Mouse (Mus musculus): ENCODE results near the gene Odf4. TPM values are rescaled to one million over a fixed set of nuclear protein-coding genes. Genes with fewer than 3 reads are reported as not detected.
"Not testable (repeated sequence)": the region's sequence is repeated elsewhere in the genome, so short reads cannot be mapped to it uniquely, and the experiment has no call there.

Odf4 gene
- polyA plus RNA-seq (2014; fragmentation: Nextera tagmentation; extraction: Ambion mirVana): 0.23 TPM in 1 of 2 replicates, not detected in the other

DNA sequence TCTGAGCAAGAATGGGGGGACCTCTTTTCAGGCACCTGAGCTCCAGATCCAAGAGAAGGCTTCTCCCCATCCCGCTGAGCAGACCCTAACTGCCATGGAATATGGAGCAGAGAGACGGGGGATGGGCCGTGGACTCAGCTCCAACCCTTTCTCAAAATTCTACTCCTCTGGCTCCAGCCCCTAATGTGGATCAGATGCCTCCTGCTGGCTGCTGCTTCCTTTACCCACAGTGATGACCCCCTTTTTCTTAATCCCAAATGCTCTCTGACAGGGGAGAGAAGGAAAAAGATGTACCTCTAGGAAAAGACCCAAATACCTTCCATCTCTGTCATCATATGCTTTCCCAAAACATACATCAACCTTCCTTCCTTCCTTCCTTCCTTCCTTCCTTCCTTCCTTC, at the start of gene Odf4:
TSS of gene Odf4 (minus strand) at position 101 of the 400 bp plus-strand sequence.
- ATAC-seq (no peak), DNase-seq (ENCODE audit: low spot score) (no peak)
- H3K9me3 ChIP-seq (replicated peaks; ENCODE audit: control insufficient read depth, low read length): no peaks in the 10 kb centered on the region
- no peaks in the 10 kb centered on the region for H3K27me3 ChIP-seq (replicated peaks; ENCODE audit: control insufficient read depth, insufficient read depth, low read length)
- H3K4me1 ChIP-seq (ENCODE audit: control insufficient read depth, insufficient read depth, low read length): no peaks in the 10 kb centered on the region
- WGBS: 78% methylated on average over 3 of the region's 3 CpGs
- H3K36me3 ChIP-seq (ENCODE audit: control insufficient read depth, insufficient read depth, low read length): no peaks in the 10 kb centered on the region
- H3K27ac ChIP-seq (ENCODE audit: low read depth, low read length): no peak within 1 kb of the TSS
- H3K9ac ChIP-seq (ENCODE audit: low read length): no peak within 1 kb of the TSS
- no peak within 1 kb of the TSS for H3K4me2 ChIP-seq (ENCODE audit: low read length)
- H3K4me3 ChIP-seq (ENCODE audit: low read depth, low read length): no peak within 1 kb of the TSS

- H3K4me1 ChIP-seq (ENCODE audit: control insufficient read depth, insufficient read depth, low read length): no peaks in the 10 kb centered on the region
- H3K9ac ChIP-seq (ENCODE audit: low read length): no peak overlapping the region
- no peak overlapping the region for H3K4me2 ChIP-seq (ENCODE audit: low read length)
- no peak for ATAC-seq
- no peak overlapping the region for H3K27ac ChIP-seq (ENCODE audit: low read depth, low read length)
- no peak for DNase-seq (ENCODE audit: low spot score)
- no peaks in the 10 kb centered on the region for H3K27me3 ChIP-seq (replicated peaks; ENCODE audit: control insufficient read depth, insufficient read depth, low read length)
- no peak overlapping the region for H3K4me3 ChIP-seq (ENCODE audit: low read depth, low read length)
- 86% methylated on average over 1 of the region's 1 CpGs for WGBS
- no peaks in the 10 kb centered on the region for H3K36me3 ChIP-seq (ENCODE audit: control insufficient read depth, insufficient read depth, low read length)
- H3K9me3 ChIP-seq (replicated peaks; ENCODE audit: control insufficient read depth, low read length): no peaks in the 10 kb centered on the region
These were observed 48.7 kb upstream of the Odf4 start for GRCm38 (mm10) chr11:68975601-68976000.

DNA sequence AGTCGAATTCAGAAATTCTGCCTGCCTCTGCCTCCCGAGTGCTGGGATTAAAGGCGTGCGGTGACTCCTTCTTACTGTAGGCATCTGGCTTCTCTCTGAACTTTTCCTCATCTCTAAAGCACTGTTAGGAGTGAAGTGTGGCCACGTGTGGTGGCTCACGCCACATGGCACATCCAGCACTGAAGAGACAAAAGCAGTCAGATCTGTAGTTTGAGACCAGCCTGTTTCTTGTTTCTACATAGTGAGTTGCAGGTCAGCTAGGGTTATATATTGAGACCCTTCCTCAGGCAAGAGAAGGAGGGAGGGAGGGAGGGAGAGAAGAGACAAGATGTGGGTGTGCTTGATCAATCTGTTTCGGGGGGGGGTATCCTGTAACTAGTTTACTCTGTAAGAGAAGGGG, 48.2 kb upstream of the Odf4 start, which contains the start of gene Rangrf:
TSS of gene Rangrf (minus strand) at position 101 of the 400 bp plus-strand sequence.
- Histone ChIP-seq H3K9me3 (replicated peaks; ENCODE audit: control insufficient read depth, low read length) (no peaks in the 10 kb centered on the region), H3K9ac (ENCODE audit: low read length) (no peak within 1 kb of the TSS), H3K36me3 (ENCODE audit: control insufficient read depth, insufficient read depth, low read length) (no peaks in the 10 kb centered on the region), H3K4me1 (ENCODE audit: control insufficient read depth, insufficient read depth, low read length) (no peaks in the 10 kb centered on the region), H3K27ac (ENCODE audit: low read depth, low read length) (no peak within 1 kb of the TSS), H3K4me3 (ENCODE audit: low read depth, low read length) (peak within 1 kb of the TSS; percentile 36; the same call in 1 of the 2 replicates), H3K27me3 (replicated peaks; ENCODE audit: control insufficient read depth, insufficient read depth, low read length) (no peaks in the 10 kb centered on the region), H3K4me2 (ENCODE audit: low read length) (peak within 1 kb of the TSS; percentile 62)
- 84% methylated on average over 7 of the region's 7 CpGs for WGBS
- DNase-seq (ENCODE audit: low spot score) (no peak), ATAC-seq (no peak)

DNA sequence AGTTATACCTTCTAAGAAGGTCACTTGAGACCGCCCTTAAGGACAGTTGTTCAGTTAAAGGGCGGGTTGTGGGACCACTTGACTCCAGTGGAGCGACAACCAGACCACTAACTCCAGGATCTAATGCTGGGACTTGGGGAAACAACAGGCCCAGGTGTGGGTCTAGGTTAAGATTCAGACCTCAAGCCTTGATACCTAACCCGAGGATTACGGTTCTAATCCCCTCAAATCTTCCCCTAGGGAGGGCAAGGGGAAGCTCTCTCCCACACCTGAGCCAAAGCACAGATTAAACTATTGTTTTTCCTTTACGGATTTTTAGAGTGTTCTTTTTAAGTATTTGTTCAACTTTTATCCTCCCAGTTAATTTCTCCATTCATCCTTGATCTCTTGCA, 47.2 kb upstream of the Odf4 start:
- no peaks in the 10 kb centered on the region for H3K36me3 ChIP-seq (ENCODE audit: control insufficient read depth, insufficient read depth, low read length)

GRCm38 (mm10) chr11:68973250-68974058, 46.6 kb upstream of the Odf4 start:
- WGBS: under 1% methylated on average over 37 of the region's 38 CpGs
- H3K9me3 ChIP-seq (replicated peaks; ENCODE audit: control insufficient read depth, low read length); H3K4me1 ChIP-seq (ENCODE audit: control insufficient read depth, insufficient read depth, low read length); H3K27me3 ChIP-seq (replicated peaks; ENCODE audit: control insufficient read depth, insufficient read depth, low read length); H3K27ac ChIP-seq (ENCODE audit: low read depth, low read length); H3K36me3 ChIP-seq (ENCODE audit: control insufficient read depth, insufficient read depth, low read length): not testable (repeated sequence)
- peak; percentile 96 for ATAC-seq
- DNase-seq (ENCODE audit: low spot score): peak; percentile 89
- peak overlapping the region; percentile 62 for H3K4me2 ChIP-seq (ENCODE audit: low read length)
- peak overlapping the region; percentile 36 for H3K4me3 ChIP-seq (ENCODE audit: low read depth, low read length)
- peak overlapping the region; percentile 45; the same call in 1 of the 2 replicates for H3K9ac ChIP-seq (ENCODE audit: low read length)

More for the DNA sequence above, 47.2 kb upstream of the Odf4 start:
- no peaks in the 10 kb centered on the region for H3K27me3 ChIP-seq (replicated peaks; ENCODE audit: control insufficient read depth, insufficient read depth, low read length)
- H3K4me1 ChIP-seq (ENCODE audit: control insufficient read depth, insufficient read depth, low read length): no peaks in the 10 kb centered on the region
- no peak overlapping the region for H3K27ac ChIP-seq (ENCODE audit: low read depth, low read length)
- peak overlapping the region; percentile 62 for H3K4me2 ChIP-seq (ENCODE audit: low read length)
- DNase-seq (ENCODE audit: low spot score) (no peak), ATAC-seq (no peak)
- 18% methylated on average over 6 of the region's 6 CpGs for WGBS
- no peak overlapping the region for H3K9ac ChIP-seq (ENCODE audit: low read length)
- no peaks in the 10 kb centered on the region for H3K9me3 ChIP-seq (replicated peaks; ENCODE audit: control insufficient read depth, low read length)
- peak overlapping the region; percentile 36 for H3K4me3 ChIP-seq (ENCODE audit: low read depth, low read length)

DNA sequence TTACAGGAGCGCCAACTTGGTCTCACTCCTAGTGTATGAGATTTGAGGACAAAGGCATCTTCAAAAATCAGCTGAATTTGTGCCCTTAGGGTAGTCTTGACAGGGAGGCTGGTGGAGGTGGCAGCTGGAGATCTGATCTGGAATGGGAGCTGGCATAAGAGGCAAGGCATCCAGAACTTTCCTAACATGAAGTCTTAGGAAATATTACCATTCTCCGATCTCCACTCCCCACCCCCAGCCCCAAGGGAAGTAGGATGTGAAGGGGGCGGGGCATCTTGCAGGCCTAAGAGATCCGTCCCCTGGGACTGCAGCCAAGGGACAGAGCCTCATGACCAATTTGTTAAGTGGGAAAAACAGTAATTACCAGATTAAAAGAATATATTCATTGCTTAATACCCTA, 43.4 kb upstream of the Odf4 start:
- Histone ChIP-seq H3K4me2 (ENCODE audit: low read length) (no peak overlapping the region), H3K9me3 (replicated peaks; ENCODE audit: control insufficient read depth, low read length) (no peaks in the 10 kb centered on the region), H3K4me3 (ENCODE audit: low read depth, low read length) (no peak overlapping the region), H3K9ac (ENCODE audit: low read length) (no peak overlapping the region), H3K36me3 (ENCODE audit: control insufficient read depth, insufficient read depth, low read length) (no peaks in the 10 kb centered on the region), H3K27ac (ENCODE audit: low read depth, low read length) (no peak overlapping the region), H3K27me3 (replicated peaks; ENCODE audit: control insufficient read depth, insufficient read depth, low read length) (no peaks in the 10 kb centered on the region), H3K4me1 (ENCODE audit: control insufficient read depth, insufficient read depth, low read length) (peaks cover 7% of the 10 kb centered on the region; the same call in 1 of the 2 replicates)
- ATAC-seq (no peak), DNase-seq (ENCODE audit: low spot score) (no peak)
- 67% methylated on average over 4 of the region's 4 CpGs for WGBS

DNA sequence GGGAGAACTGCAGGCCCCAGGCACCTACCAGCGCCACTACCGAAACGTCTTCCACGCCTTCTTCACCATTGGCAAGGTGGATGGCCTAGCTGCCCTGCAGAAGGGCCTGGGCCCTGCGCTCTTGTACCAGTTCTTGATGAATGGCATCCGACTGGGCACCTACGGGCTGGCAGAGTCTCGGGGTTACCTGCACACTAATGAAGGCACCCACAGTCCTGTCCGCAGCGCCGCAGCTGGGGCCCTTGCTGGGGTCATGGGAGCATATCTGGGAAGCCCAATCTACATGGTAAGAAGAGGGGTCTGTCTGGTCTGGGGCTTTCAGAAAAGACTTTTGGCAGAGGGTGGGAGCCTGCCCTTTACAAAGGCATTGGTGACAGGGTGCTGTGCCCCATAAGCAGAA, 41.9 kb upstream of the Odf4 start:
- Histone ChIP-seq H3K4me2 (ENCODE audit: low read length) (peak overlapping the region; percentile 92; the same call in 1 of the 2 replicates), H3K36me3 (ENCODE audit: control insufficient read depth, insufficient read depth, low read length) (no peaks in the 10 kb centered on the region), H3K9me3 (replicated peaks; ENCODE audit: control insufficient read depth, low read length) (no peaks in the 10 kb centered on the region), H3K27ac (ENCODE audit: low read depth, low read length) (no peak overlapping the region), H3K4me3 (ENCODE audit: low read depth, low read length) (no peak overlapping the region), H3K9ac (ENCODE audit: low read length) (no peak overlapping the region), H3K4me1 (ENCODE audit: control insufficient read depth, insufficient read depth, low read length) (peaks cover 7% of the 10 kb centered on the region; the same call in 1 of the 2 replicates), H3K27me3 (replicated peaks; ENCODE audit: control insufficient read depth, insufficient read depth, low read length) (no peaks in the 10 kb centered on the region)
- ATAC-seq (no peak), DNase-seq (ENCODE audit: low spot score) (no peak)
- WGBS: 82% methylated on average over 11 of the region's 11 CpGs

DNA sequence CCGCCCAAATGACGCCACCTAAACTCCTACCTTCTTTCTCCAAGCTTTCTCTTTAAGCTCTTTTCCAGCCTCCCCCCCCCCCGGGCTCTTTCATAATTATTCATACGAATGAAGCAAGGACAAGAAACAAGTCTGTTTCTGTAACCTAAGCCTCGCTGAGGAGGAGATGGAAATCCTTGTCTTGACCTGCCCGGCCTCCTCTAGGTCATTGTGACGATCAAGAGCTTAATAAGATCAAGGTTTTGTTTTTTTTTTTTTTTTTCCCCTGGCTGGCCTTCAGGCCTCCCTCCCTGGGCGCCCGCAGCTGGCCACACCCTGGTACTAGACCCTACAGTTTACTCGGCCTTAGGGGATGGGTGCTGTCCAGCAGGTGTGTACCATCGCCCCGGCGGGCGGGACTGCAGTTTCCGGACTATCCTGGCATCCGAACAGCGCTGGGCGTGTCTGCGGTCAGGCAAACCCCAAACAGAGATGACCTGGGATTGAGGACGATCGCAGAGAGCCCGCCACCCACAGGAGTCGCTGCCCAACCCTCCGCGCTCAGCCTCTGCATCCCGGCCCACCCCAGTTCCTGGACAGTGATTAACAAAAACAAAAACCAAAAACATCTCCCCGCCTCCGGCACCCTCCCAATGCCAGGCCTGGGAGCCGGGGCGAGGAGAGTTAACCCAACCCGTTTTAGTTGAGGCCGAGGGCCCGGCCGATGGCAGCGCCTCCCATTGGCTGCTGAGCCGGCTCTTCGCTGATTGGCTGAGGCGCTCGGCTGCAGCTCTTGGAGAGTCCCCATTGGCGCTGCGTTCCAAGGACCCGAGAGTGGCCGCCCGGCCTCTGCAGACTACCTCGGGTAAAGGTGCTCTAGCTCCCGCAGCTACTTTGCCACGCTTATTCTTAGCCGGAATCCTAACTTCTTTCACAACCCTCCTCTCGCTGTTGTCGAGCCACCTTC, 40.7 kb upstream of the Odf4 start, which contains the start of gene Slc25a35:
TSS of gene Slc25a35 (plus strand) at position 795 of the 946 bp plus-strand sequence.
- under 1% methylated on average over 50 of the region's 50 CpGs for WGBS
- Histone ChIP-seq H3K27me3 (replicated peaks; ENCODE audit: control insufficient read depth, insufficient read depth, low read length) (no peaks in the 10 kb centered on the region), H3K4me2 (ENCODE audit: low read length) (peak within 1 kb of the TSS; percentile 92), H3K27ac (ENCODE audit: low read depth, low read length) (no peak within 1 kb of the TSS), H3K9me3 (replicated peaks; ENCODE audit: control insufficient read depth, low read length) (no peaks in the 10 kb centered on the region), H3K4me3 (ENCODE audit: low read depth, low read length) (peak within 1 kb of the TSS; percentile 60), H3K9ac (ENCODE audit: low read length) (peak within 1 kb of the TSS; percentile 77), H3K36me3 (ENCODE audit: control insufficient read depth, insufficient read depth, low read length) (no peaks in the 10 kb centered on the region), H3K4me1 (ENCODE audit: control insufficient read depth, insufficient read depth, low read length) (peaks cover 7% of the 10 kb centered on the region; the same call in 1 of the 2 replicates)
- DNase-seq (ENCODE audit: low spot score) (peak; percentile 95), ATAC-seq (peak; percentile 98)

Data from forebrain, embryonic 14.5 days (tissue).